Mouse (Mus musculus) cortical plate, adult 2 months (tissue): ENCODE results near the gene Pde5a. TPM values are rescaled to one million over a fixed set of nuclear protein-coding genes. Genes with fewer than 3 reads are reported as not detected.

Experiments
- H3K27ac ChIP-seq: fragments of 200-500 bp; 2 replicates; pipeline ENCODE4 v1.5.1; 2012; ENCODE audit warnings: low read length, control low read depth, inconsistent platforms; ENCODE audit not compliant: insufficient read depth
- H3K4me1 ChIP-seq: fragments of 200-500 bp; 2 replicates; pipeline ENCODE4 v1.6.1; 2011; ENCODE audit warnings: low read length; ENCODE audit not compliant: control insufficient read depth, insufficient read depth
- H3K4me3 ChIP-seq: fragments of 200-500 bp; 2 replicates; pipeline ENCODE4 v1.5.1; 2011; ENCODE audit warnings: mild to moderate bottlenecking, low read length, control low read depth; ENCODE audit not compliant: insufficient read depth
- CTCF ChIP-seq: fragments of 200-500 bp; IDR thresholded peaks from 2 replicates; pipeline ENCODE4 v1.5.1; 2011; ENCODE audit warnings: mild to moderate bottlenecking, control low read depth, low read length; ENCODE audit not compliant: insufficient read depth; ENCODE audit errors: extremely low read depth
- POLR2A ChIP-seq: fragments of 200-500 bp; IDR thresholded peaks from 2 replicates; pipeline ENCODE4 v1.6.1; 2011; ENCODE audit warnings: mild to moderate bottlenecking, low read length, control low read depth; ENCODE audit not compliant: insufficient read depth; ENCODE audit errors: extremely low read depth
- polyA plus RNA-seq: library from polyadenylated mRNA; depleted of rRNA; stranded (reverse); fragments of >200 nt; gene quantifications from 2 replicates; pipeline ENCODE4 v1.2.3, GENCODE M21; 2012; rRNA removed

Pde5a gene
- polyA plus RNA-seq, 1 experiment, result 3.9 TPM

- Histone ChIP-seq H3K4me3 (no peak overlapping the region), H3K4me1 (no peaks in the 10 kb centered on the region), H3K27ac (no peak overlapping the region)
- no peak for TF ChIP-seq CTCF
- TF ChIP-seq POLR2A, result no peak
Measured at GRCm38 (mm10) chr3:122877543-122877942, 148.8 kb downstream of the Pde5a start.

- no peak for TF ChIP-seq CTCF
- no peak for TF ChIP-seq POLR2A
- no peaks in the 10 kb centered on the region for H3K4me1 ChIP-seq
- H3K4me3 ChIP-seq, result no peak overlapping the region
Measured at GRCm38 (mm10) chr3:122878705-122879315, 150.1 kb downstream of the Pde5a start.

GRCm38 (mm10) chr3:122887505-122888301 lies 159.0 kb downstream of the Pde5a start:
- no peak overlapping the region for H3K4me3 ChIP-seq
- no peak overlapping the region for H3K27ac ChIP-seq
- TF ChIP-seq POLR2A (no peak), CTCF (no peak)
- no peaks in the 10 kb centered on the region for H3K4me1 ChIP-seq

More at GRCm38 (mm10) chr3:122878705-122879315, 150.1 kb downstream of the Pde5a start:
- H3K27ac ChIP-seq, result no peak overlapping the region

- no peak overlapping the region for H3K27ac ChIP-seq
- no peak for TF ChIP-seq POLR2A
- TF ChIP-seq CTCF, result no peak
- H3K4me1 ChIP-seq, result no peaks in the 10 kb centered on the region
- no peak overlapping the region for H3K4me3 ChIP-seq
Measured at GRCm38 (mm10) chr3:122888371-122888819, 159.6 kb downstream of the Pde5a start.

GRCm38 (mm10) chr3:122894772-122895171 lies 166.0 kb downstream of the Pde5a start, which contains the start of gene Fabp2:
Gene Fabp2, plus strand, starts transcription at chr3:122895072.
- TF ChIP-seq CTCF (no peak), POLR2A (no peak)
- Histone ChIP-seq H3K4me3 (no peak within 1 kb of the TSS), H3K27ac (no peak within 1 kb of the TSS), H3K4me1 (no peaks in the 10 kb centered on the region)

- Histone ChIP-seq H3K4me1 (no peaks in the 10 kb centered on the region), H3K4me3 (no peak overlapping the region), H3K27ac (no peak overlapping the region)
- TF ChIP-seq POLR2A (no peak), CTCF (no peak)
Measured at GRCm38 (mm10) chr3:122895189-122895731, 166.5 kb downstream of the Pde5a start.

- TF ChIP-seq CTCF (no peak), POLR2A (no peak)
- Histone ChIP-seq H3K4me3 (no peak overlapping the region), H3K27ac (no peak overlapping the region), H3K4me1 (no peaks in the 10 kb centered on the region)
Measured at GRCm38 (mm10) chr3:122898254-122898653, 169.5 kb downstream of the Pde5a start.

- TF ChIP-seq POLR2A (no peak), CTCF (peak; percentile 96)
- Histone ChIP-seq H3K27ac (no peak overlapping the region), H3K4me1 (no peaks in the 10 kb centered on the region), H3K4me3 (no peak overlapping the region)
Measured at GRCm38 (mm10) chr3:122903746-122904433, 175.1 kb downstream of the Pde5a start.

GRCm38 (mm10) chr3:122907841-122908240 lies 179.1 kb downstream of the Pde5a start:
- no peaks in the 10 kb centered on the region for H3K4me1 ChIP-seq
- no peak overlapping the region for H3K4me3 ChIP-seq
- H3K27ac ChIP-seq, result no peak overlapping the region
- TF ChIP-seq POLR2A, result no peak
- TF ChIP-seq CTCF, result no peak

Other genes with a start within 250 kb of the Pde5a start
- gene Fnbp1l, start 109.2 kb upstream of the Pde5a start, polyA plus RNA-seq, result 89.9 and 91.1 TPM in 2 replicates
- gene Fabp2, start 166.1 kb downstream of the Pde5a start, polyA plus RNA-seq, result not detected in 2 replicates
- gene Gm10959, start 190.4 kb downstream of the Pde5a start, polyA plus RNA-seq, result not detected in 2 replicates
- 70.8 and 80.5 TPM in 2 replicates for gene 1810037I17Rik, start 195.3 kb downstream of the Pde5a start, polyA plus RNA-seq